Mouse (Mus musculus) yolk sac, embryonic 10.5 days (tissue): Measurements from ENCODE around the gene Nploc4.
"Not testable (repeated sequence)": the region's sequence is repeated elsewhere in the genome, so short reads cannot be mapped to it uniquely, and the experiment has no call there.

Experiments used
- DNase-seq: peaks from one replicate; pipeline ENCODE4 v3.0.0-alpha.2; 2017; ENCODE audit warnings: low spot score

Gene Nploc4

GRCm38 (mm10) chr11:120442765-120443280 is 5.3 kb upstream of the Nploc4 start:
- DNase-seq = no peak

GRCm38 (mm10) chr11:120442344-120442743 is 4.8 kb upstream of the Nploc4 start, which contains the start of gene Tspan10:
TSS of gene Tspan10 (plus strand) at chr11:120442644.
- no peak for DNase-seq

- no peak for DNase-seq
These were observed 413 bp upstream of the Nploc4 start for GRCm38 (mm10) chr11:120437857-120438385.

GRCm38 (mm10) chr11:120426727-120427126 is 10.8 kb downstream of the Nploc4 start:
- DNase-seq = no peak

GRCm38 (mm10) chr11:120423569-120424295 is 13.8 kb downstream of the Nploc4 start:
- peak; percentile 43 for DNase-seq

GRCm38 (mm10) chr11:120422651-120423568 is 14.6 kb downstream of the Nploc4 start:
- no peak for DNase-seq

- no peak for DNase-seq
These were observed 18.9 kb downstream of the Nploc4 start for GRCm38 (mm10) chr11:120418592-120418991.

- no peak for DNase-seq
These were observed 19.7 kb downstream of the Nploc4 start for GRCm38 (mm10) chr11:120417852-120418251.

- not testable (repeated sequence) for DNase-seq
These were observed 23.9 kb downstream of the Nploc4 start for GRCm38 (mm10) chr11:120413621-120414020.

- DNase-seq = no peak
These were observed 31.1 kb downstream of the Nploc4 start for GRCm38 (mm10) chr11:120406445-120406844.

- DNase-seq = no peak
These were observed 31.6 kb downstream of the Nploc4 start for GRCm38 (mm10) chr11:120405867-120406266.

GRCm38 (mm10) chr11:120404814-120405213 is 32.7 kb downstream of the Nploc4 start:
- no peak for DNase-seq

- DNase-seq = no peak
These were observed 38.2 kb downstream of the Nploc4 start for GRCm38 (mm10) chr11:120399319-120399718.

- DNase-seq = no peak
These were observed 39.9 kb downstream of the Nploc4 start for GRCm38 (mm10) chr11:120397602-120398001.

GRCm38 (mm10) chr11:120395661-120396060 is 41.8 kb downstream of the Nploc4 start:
- no peak for DNase-seq

GRCm38 (mm10) chr11:120388580-120388979 is 48.9 kb downstream of the Nploc4 start:
- no peak for DNase-seq

- no peak for DNase-seq
These were observed 50.4 kb downstream of the Nploc4 start for GRCm38 (mm10) chr11:120387157-120387556.

- no peak for DNase-seq
These were observed 50.9 kb downstream of the Nploc4 start for GRCm38 (mm10) chr11:120386632-120387031.

GRCm38 (mm10) chr11:120382509-120382908 is 55.0 kb downstream of the Nploc4 start:
- DNase-seq = no peak

GRCm38 (mm10) chr11:120381157-120381556 is 56.4 kb downstream of the Nploc4 start:
- DNase-seq = no peak

- DNase-seq = no peak
These were observed 57.2 kb downstream of the Nploc4 start for GRCm38 (mm10) chr11:120380271-120380670.
